Mouse (Mus musculus) adrenal gland, postnatal 4 days (tissue): ENCODE measurements around the gene Wdr47. TPM values are rescaled to one million over a fixed set of nuclear protein-coding genes. Genes with fewer than 3 reads are reported as not detected.

Experiments
- microRNA-seq: library from miRNA; unstranded; fragments of <30 nt; microRNA quantifications from one replicate; pipeline ENCODE4 v1.2.0, GENCODE M21; 2021
- total RNA-seq, 2 experiments: library from RNA; stranded (reverse); gene quantifications; 2 replicates each; pipeline ENCODE4 v1.2.3; 2021

Wdr47 gene
- total RNA-seq, 2 experiments from 2014 or later, result 10.8 to 11.4 TPM

Small RNAs within 50 kb of the gene (microRNA-seq; reads per million reads assigned to microRNA genes)
- not detected for gene Gm22860

Other genes with a start within 250 kb of the Wdr47 start
- not detected for gene Mybphl, start 226.4 kb upstream of the Wdr47 start, total RNA-seq
- gene Psrc1, start 207.4 kb upstream of the Wdr47 start, total RNA-seq, result 10 to 100 TPM; 13.0 to 15.2 TPM
- 10 to 100 TPM; 15.3 to 25.8 TPM for gene Celsr2, start 175.7 kb upstream of the Wdr47 start, total RNA-seq
- gene Sars, start 146.1 kb upstream of the Wdr47 start, total RNA-seq, result 100 to 1,000 TPM; 163 to 171 TPM
- gene 1700013F07Rik, start 57.1 kb upstream of the Wdr47 start, total RNA-seq, result not detected
- gene 5330417C22Rik, start 54.7 kb upstream of the Wdr47 start, total RNA-seq, result 1 to 10 TPM; 3.6 to 8.0 TPM
- 10 to 100 TPM; 50.9 to 51.0 TPM for gene Tmem167b, start 28.8 kb upstream of the Wdr47 start, total RNA-seq
- 10 to 100 TPM; 18.2 to 25.2 TPM for gene Taf13, start 19.6 kb upstream of the Wdr47 start, total RNA-seq
- gene Clcc1, start 62.6 kb downstream of the Wdr47 start, total RNA-seq, result 10 to 100 TPM; 51.6 to 53.6 TPM
- 10 to 100 TPM; 18.4 to 24.6 TPM for gene Gpsm2, start 131.0 kb downstream of the Wdr47 start, total RNA-seq
- under 1 TPM in 1 of 2 experiments, not detected in 1; 0.08 TPM for gene Aknad1, start 148.4 kb downstream of the Wdr47 start, total RNA-seq
- 10 to 100 TPM; 48.6 to 51.5 TPM for gene Stxbp3, start 249.2 kb downstream of the Wdr47 start, total RNA-seq